Mouse (Mus musculus) midbrain, embryonic 12.5 days (tissue): ENCODE measurements around the gene St6galnac3. TPM values are rescaled to one million over a fixed set of nuclear protein-coding genes. Genes with fewer than 3 reads are reported as not detected.

ENCODE experiments used
- ATAC-seq: fragments of 200-750 bp; cut with Nextera tagmentation; 2 replicates; pipeline ENCODE4 v1.8.0; 2017; ENCODE audit warnings: low read depth, moderate TSS enrichment, moderate library complexity; ENCODE audit not compliant: low FRiP score
- H3K27ac ChIP-seq: fragments of 300-500 bp; sonication (generic); replicated peaks from 2 replicates; pipeline ENCODE4 v1.5.1; 2016; ENCODE audit warnings: mild to moderate bottlenecking
- H3K27me3 ChIP-seq: fragments of 300-500 bp; sonication (generic); 2 replicates; pipeline ENCODE4 v1.6.1; 2016; ENCODE audit warnings: mild to moderate bottlenecking
- H3K36me3 ChIP-seq: fragments of 300-500 bp; sonication (generic); 2 replicates; pipeline ENCODE4 v1.6.1; 2016
- H3K4me1 ChIP-seq: fragments of 300-500 bp; sonication (generic); 2 replicates; pipeline ENCODE4 v1.6.1; 2016
- H3K4me2 ChIP-seq: fragments of 300-500 bp; sonication (generic); replicated peaks from 2 replicates; pipeline ENCODE4 v1.6.1; 2016; ENCODE audit warnings: mild to moderate bottlenecking, moderate library complexity
- H3K4me3 ChIP-seq: fragments of 300-500 bp; sonication (generic); 2 replicates; pipeline ENCODE4 v1.5.1; 2016; ENCODE audit warnings: mild to moderate bottlenecking
- H3K9ac ChIP-seq: fragments of 300-500 bp; sonication (generic); replicated peaks from 2 replicates; pipeline ENCODE4 v1.6.1; 2016; ENCODE audit warnings: mild to moderate bottlenecking, moderate library complexity
- H3K9me3 ChIP-seq: fragments of 300-500 bp; sonication (generic); 2 replicates; pipeline ENCODE4 v1.6.1; 2016; ENCODE audit warnings: mild to moderate bottlenecking
- WGBS: fragments of 180-500 bp; shearing (Covaris S2); methylation state at CpG from one replicate; pipeline ENCODE4 v1.1.7; 2016; 5-methylcytosine and 5-hydroxymethylcytosine counted together
- polyA plus RNA-seq: library from polyadenylated mRNA; unstranded; fragments of >200 nt; fragmentation: Nextera tagmentation; extraction: Ambion mirVana; gene quantifications from 2 replicates; pipeline ENCODE4 v1.2.1, GENCODE M21; 2016

Gene St6galnac3
- polyA plus RNA-seq, 1 experiment from 2014 or later, result 28.5 TPM

DNA sequence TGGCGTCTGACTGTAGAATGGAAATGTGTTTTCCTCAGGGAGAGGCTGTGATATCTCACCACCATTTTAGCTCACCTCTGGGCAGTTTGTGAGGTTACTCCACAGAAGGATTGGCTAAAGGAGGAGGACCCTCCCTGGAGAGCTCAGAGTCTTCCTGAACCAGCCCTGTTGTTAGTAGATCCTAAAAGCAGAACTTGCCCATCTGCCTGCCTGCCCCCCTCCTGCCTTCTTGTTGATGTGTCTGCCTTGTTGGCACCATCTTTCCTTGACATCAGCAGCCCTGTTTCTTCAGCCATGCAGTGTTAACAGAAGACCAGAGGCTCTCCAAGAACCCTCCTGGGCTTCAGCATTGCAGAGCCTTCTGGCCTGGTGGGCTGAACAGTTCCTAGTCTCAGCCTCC, 18.1 kb downstream of the St6galnac3 start:
- H3K4me2 ChIP-seq, result no peak overlapping the region
- H3K4me1 ChIP-seq, result peaks cover 9% of the 10 kb centered on the region; the same call in 1 of the 2 replicates
- H3K36me3 ChIP-seq, result no peaks in the 10 kb centered on the region
- no peak overlapping the region for H3K9ac ChIP-seq
- no peak overlapping the region for H3K4me3 ChIP-seq
- WGBS, result 100% methylated on average over 1 of the region's 1 CpGs
- no peaks in the 10 kb centered on the region for H3K9me3 ChIP-seq
- no peaks in the 10 kb centered on the region for H3K27me3 ChIP-seq
- ATAC-seq, result no peak
- no peak overlapping the region for H3K27ac ChIP-seq

DNA sequence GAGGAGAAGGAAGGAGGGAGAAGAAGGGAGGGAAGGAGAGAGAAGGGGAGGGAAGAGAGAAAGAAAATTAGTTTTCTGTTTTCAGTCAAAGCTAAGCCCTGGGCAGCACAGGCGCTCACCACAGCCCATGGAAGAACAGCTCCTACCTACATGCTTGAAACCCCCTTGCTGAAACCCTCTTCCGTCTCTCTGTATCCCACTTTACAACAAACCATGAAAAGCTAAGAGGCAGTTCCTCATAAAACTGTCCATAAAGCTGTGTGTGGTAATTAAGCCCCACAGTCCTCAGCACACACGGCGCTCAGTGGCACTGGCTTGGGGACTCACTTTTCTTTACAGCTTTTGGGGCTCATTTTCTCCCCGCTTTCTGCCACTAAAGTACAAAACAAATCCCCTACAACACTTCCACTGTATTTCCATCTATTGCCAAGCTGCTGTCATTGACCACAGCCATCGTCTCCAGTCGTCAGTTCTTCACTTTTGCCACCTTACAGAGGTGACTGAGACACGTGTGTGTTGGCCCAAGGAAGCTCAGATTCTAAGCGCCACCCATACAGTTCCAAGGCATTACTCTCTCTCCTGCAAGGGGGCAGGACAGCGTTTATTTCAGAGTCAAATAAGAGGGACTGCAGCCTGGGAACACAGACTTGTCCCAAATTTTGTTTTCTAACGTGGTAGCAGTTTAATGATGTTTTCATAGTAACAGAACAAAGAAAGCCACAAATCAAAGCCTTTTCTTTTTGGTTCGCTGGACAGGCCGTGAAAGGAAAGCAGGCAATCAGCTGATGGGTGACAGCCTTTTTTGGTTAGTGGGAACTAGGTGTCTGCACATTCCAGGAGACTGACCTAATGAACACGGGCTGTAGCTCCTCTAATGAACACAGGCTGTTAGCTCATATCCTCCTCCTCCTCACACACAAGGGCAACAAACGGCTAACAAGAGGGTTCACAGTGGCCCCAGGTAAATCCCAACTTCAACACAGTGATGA, 22.9 kb downstream of the St6galnac3 start:
- no peak for ATAC-seq
- Histone ChIP-seq H3K9me3 (no peaks in the 10 kb centered on the region), H3K9ac (no peak overlapping the region), H3K4me1 (peaks cover 17% of the 10 kb centered on the region), H3K27ac (no peak overlapping the region), H3K36me3 (no peaks in the 10 kb centered on the region), H3K4me3 (no peak overlapping the region), H3K4me2 (no peak overlapping the region), H3K27me3 (no peaks in the 10 kb centered on the region)
- 51% methylated on average over 15 of the region's 15 CpGs for WGBS

DNA sequence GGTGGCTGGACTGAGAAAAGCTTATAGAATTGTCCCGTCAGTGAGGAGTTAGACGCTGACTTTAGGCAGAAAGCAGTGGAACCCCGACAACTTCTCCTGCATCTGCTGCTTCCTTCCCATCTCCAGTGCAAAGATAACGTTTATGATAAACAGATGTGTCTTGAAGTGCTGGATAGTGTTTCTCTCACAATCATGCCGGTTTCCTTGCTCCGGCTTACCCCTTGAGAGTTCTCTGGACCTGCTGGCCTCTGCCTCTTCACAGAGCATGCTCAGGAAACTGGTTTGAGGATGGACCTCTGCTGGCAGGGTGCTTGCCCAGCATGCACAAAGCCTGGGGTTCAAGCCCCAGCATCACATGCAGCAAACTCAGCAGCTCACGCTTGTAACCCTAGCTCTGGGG, 23.8 kb downstream of the St6galnac3 start:
- Histone ChIP-seq H3K9me3 (no peaks in the 10 kb centered on the region), H3K4me2 (no peak overlapping the region), H3K9ac (no peak overlapping the region), H3K4me3 (no peak overlapping the region), H3K27ac (no peak overlapping the region), H3K4me1 (peaks cover 17% of the 10 kb centered on the region), H3K36me3 (no peaks in the 10 kb centered on the region), H3K27me3 (no peaks in the 10 kb centered on the region)
- WGBS, result 75% methylated on average over 7 of the region's 7 CpGs
- ATAC-seq, result no peak

DNA sequence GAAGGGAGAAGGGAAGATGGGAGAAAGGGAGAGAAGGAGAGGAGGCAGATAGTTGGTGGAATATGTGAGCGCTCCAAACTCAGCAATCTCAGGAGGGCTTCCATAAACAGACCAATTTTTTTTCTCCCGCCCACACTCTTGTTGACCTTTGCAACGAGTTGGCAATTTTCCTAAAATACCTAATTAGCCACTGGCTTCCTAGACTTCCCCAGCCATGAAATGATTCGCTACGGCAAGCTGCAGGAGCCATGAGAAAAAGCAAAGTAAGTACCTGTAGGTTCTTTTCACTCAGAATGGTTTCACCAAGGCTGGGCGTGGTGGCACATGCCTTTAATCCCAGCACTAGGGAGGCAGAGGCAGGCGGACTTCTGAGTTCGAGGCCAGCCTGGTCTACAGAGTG, 25.9 kb downstream of the St6galnac3 start:
- Histone ChIP-seq H3K27me3 (no peaks in the 10 kb centered on the region), H3K27ac (no peak overlapping the region), H3K9ac (no peak overlapping the region), H3K36me3 (no peaks in the 10 kb centered on the region), H3K9me3 (no peaks in the 10 kb centered on the region), H3K4me3 (no peak overlapping the region), H3K4me2 (no peak overlapping the region), H3K4me1 (peaks cover 17% of the 10 kb centered on the region)
- ATAC-seq, result no peak
- WGBS, result 90% methylated on average over 8 of the region's 8 CpGs

DNA sequence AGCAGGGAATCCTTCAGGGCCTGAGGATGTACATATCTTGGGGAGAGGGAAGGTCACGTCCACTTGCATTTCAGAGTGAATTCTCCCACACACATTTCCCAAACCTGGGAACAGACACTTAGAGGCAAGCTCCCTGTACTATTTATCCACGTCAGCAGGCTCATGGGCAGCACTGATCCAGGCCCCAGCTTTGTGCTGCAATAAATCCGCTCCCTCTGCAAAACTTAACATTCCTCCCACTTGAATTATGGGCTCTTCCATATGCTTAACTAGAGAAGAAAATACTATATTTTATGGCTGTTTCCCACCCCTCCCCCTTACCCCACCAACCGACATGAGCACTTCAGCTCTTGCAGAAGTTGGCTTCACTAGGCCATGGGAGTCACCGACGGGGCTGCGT, 32.0 kb downstream of the St6galnac3 start:
- no peak overlapping the region for H3K9ac ChIP-seq
- WGBS, result 77% methylated on average over 7 of the region's 7 CpGs
- H3K4me1 ChIP-seq, result peaks cover 7% of the 10 kb centered on the region
- H3K27ac ChIP-seq, result no peak overlapping the region
- H3K4me2 ChIP-seq, result no peak overlapping the region
- no peaks in the 10 kb centered on the region for H3K27me3 ChIP-seq
- no peak overlapping the region for H3K4me3 ChIP-seq
- H3K36me3 ChIP-seq, result no peaks in the 10 kb centered on the region
- no peak for ATAC-seq
- H3K9me3 ChIP-seq, result no peaks in the 10 kb centered on the region

DNA sequence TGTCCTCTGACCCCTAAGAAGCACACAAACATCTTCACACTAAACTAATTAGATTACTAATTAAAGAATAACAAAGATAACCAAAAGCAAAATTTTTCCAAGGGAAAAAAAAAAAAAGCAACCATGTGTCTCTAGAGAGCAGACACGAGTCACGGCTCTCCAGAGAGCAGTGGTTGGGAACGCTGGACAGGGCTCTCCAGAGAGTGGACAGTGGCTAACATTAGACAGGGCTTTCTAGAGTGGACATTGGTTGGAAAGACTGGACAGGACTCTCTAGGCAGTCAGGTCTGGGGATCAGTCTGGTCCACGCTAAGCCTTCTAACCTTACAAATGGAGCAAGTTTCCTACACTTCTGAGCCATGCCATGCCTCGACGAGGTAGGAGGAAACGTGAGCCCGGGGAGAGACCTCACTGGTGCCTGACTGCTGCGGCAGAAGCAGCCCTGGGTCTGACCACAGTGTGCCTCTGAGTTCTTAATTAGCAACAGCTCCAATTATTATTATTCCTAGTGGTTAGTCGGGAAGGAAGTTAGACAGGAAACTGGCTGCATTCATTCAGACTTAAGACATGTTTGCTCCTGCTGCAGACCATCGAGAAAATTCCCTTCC, 32.7 kb downstream of the St6galnac3 start:
- H3K9ac ChIP-seq, result no peak overlapping the region
- 73% methylated on average over 11 of the region's 11 CpGs for WGBS
- peaks cover 2% of the 10 kb centered on the region; the same call in 1 of the 2 replicates for H3K4me1 ChIP-seq
- no peak for ATAC-seq
- no peaks in the 10 kb centered on the region for H3K27me3 ChIP-seq
- H3K36me3 ChIP-seq, result no peaks in the 10 kb centered on the region
- no peak overlapping the region for H3K4me2 ChIP-seq
- H3K4me3 ChIP-seq, result no peak overlapping the region
- H3K27ac ChIP-seq, result no peak overlapping the region
- no peaks in the 10 kb centered on the region for H3K9me3 ChIP-seq

DNA sequence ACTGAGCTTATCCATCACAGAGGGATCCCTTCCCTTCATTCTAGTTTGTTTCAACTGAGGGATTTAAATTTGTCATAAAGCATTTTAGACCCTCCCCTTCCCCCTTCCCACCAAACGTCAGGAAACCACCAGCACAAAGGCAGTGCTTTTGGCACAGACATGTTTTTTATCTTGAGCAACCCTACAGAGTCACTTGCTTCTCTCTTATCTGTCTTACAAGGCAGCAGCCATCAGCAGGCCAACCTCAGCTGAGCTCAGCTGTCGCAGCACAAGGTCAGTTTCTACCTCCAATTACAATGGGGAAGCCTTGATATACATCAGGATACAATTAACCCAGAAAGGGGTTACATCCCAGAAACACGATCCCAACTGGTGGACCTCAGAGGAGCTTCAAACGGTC, 33.4 kb downstream of the St6galnac3 start:
- Histone ChIP-seq H3K4me3 (no peak overlapping the region), H3K27me3 (no peaks in the 10 kb centered on the region), H3K9me3 (no peaks in the 10 kb centered on the region), H3K4me1 (no peaks in the 10 kb centered on the region), H3K4me2 (no peak overlapping the region), H3K36me3 (no peaks in the 10 kb centered on the region), H3K9ac (no peak overlapping the region), H3K27ac (no peak overlapping the region)
- ATAC-seq, result no peak
- 61% methylated on average over 4 of the region's 4 CpGs for WGBS

DNA sequence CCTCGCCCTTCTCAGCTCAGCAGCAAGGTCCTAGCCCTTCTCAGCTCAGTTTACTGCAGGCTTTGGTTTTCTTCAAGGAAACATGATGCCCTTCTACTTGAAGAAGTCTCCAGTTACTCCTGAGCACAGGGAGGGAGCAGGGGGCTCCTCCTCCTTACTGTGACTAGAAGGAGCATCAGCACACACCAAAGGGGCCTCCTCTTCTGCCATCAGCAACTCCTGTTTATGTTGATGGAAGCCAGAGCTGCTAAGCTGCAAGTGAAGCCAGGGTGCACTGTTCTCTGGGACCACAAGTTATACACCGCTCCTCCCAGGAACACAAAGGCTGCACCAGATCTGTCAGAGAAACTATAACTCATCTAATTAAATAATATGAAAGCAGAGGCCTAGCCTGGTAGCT, 34.4 kb downstream of the St6galnac3 start:
- ATAC-seq, result no peak
- no peak overlapping the region for H3K27ac ChIP-seq
- 92% methylated on average over 2 of the region's 2 CpGs for WGBS
- no peaks in the 10 kb centered on the region for H3K9me3 ChIP-seq
- H3K4me3 ChIP-seq, result no peak overlapping the region
- H3K4me1 ChIP-seq, result no peaks in the 10 kb centered on the region
- no peaks in the 10 kb centered on the region for H3K27me3 ChIP-seq
- no peaks in the 10 kb centered on the region for H3K36me3 ChIP-seq
- no peak overlapping the region for H3K4me2 ChIP-seq
- H3K9ac ChIP-seq, result no peak overlapping the region

DNA sequence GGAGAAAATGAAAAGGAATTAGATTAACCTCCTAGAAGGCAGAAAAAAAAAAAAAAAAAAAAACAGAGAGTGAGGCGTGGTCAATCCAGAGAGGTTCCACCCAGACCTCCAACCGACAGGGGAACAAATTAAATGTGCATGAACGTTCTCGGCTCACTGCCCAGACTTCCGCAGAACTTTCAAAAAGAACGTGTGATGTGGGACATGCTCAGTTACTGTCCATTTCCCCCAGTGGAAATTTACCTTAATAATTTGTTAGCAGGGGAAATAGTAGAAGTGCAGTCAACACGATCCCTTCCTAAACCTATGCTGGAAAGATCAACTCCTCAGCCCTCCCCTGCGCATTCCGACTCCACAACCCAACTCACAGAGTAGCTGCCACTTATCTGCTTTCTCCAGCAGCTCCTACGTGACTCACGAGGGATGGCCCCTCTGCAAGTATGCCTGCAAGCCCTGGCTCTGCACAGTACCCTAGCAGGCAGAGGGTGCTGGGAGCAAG, 35.1 kb downstream of the St6galnac3 start:
- ATAC-seq, result no peak
- no peak overlapping the region for H3K4me2 ChIP-seq
- H3K27ac ChIP-seq, result no peak overlapping the region
- no peaks in the 10 kb centered on the region for H3K36me3 ChIP-seq
- H3K9me3 ChIP-seq, result no peaks in the 10 kb centered on the region
- H3K27me3 ChIP-seq, result no peaks in the 10 kb centered on the region
- 68% methylated on average over 11 of the region's 11 CpGs for WGBS
- H3K4me1 ChIP-seq, result no peaks in the 10 kb centered on the region
- no peak overlapping the region for H3K9ac ChIP-seq
- H3K4me3 ChIP-seq, result no peak overlapping the region

DNA sequence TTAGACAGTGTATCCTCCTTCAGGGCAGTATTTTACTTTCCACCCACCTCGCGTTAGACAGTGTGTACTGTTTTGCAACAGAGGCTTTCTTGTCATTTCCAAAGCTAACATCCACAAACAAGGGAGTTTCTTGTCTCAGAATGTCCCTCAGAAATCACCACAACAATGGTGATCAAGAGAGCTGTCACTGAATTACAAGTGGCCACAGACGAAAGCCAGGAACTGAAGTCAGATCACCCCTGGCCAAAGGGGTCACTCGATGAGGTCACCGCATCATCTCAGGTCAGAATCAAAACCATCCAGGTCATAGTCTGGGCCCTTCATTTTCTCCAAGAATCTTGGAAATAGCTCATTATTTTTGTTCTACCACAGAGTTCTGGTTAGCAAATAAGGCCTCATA, 37.1 kb downstream of the St6galnac3 start:
- ATAC-seq, result no peak
- no peak overlapping the region for H3K4me2 ChIP-seq
- H3K36me3 ChIP-seq, result no peaks in the 10 kb centered on the region
- H3K27me3 ChIP-seq, result no peaks in the 10 kb centered on the region
- no peak overlapping the region for H3K9ac ChIP-seq
- 80% methylated on average over 5 of the region's 5 CpGs for WGBS
- no peak overlapping the region for H3K27ac ChIP-seq
- H3K4me3 ChIP-seq, result no peak overlapping the region
- no peaks in the 10 kb centered on the region for H3K4me1 ChIP-seq
- no peaks in the 10 kb centered on the region for H3K9me3 ChIP-seq

DNA sequence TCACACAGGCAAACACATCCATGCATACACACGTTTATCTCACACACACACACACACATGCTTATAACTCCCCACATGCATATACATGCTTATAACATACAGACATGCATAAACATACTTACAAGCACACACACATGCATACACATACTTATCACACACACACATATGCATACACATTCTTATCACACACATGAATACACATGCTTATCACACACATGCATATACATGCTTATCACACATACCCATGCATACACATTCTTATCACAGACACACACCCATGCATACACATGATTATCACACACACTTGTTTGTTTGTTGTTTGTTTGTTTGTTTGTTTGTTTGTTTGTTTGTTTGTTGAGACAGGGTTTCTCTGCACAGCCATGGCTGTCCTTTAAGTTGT, 40.1 kb downstream of the St6galnac3 start:
- ATAC-seq, result no peak
- Histone ChIP-seq H3K27me3 (no peaks in the 10 kb centered on the region), H3K36me3 (no peaks in the 10 kb centered on the region), H3K9ac (no peak overlapping the region), H3K27ac (no peak overlapping the region), H3K4me3 (no peak overlapping the region), H3K4me1 (no peaks in the 10 kb centered on the region), H3K4me2 (no peak overlapping the region), H3K9me3 (no peaks in the 10 kb centered on the region)
- 96% methylated on average over 1 of the region's 1 CpGs for WGBS

DNA sequence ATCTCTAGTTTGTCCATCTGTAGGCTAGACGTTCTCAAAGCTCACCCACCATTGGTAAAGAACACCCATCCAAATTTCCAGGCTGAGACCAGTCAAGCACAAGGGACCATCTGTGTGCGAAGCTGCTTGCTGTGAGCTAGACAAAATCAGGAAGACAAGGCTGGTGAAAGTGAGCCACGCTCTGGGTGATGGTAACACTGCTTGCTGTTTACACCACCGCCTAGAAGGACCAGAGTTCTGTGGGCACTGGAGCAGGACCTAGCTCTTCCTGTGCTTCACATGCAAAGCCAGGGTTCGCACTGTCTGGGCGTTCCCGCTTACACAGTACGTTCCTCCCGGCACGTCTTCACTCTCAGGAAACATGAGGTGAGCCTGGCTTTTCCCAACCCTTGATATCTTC, 42.7 kb downstream of the St6galnac3 start:
- Histone ChIP-seq H3K27ac (no peak overlapping the region), H3K9ac (no peak overlapping the region), H3K4me3 (no peak overlapping the region), H3K9me3 (no peaks in the 10 kb centered on the region), H3K27me3 (0 out of 2 replicates have a peak, but pooled peaks cover 2% of the 10 kb centered on the region), H3K4me1 (no peaks in the 10 kb centered on the region), H3K36me3 (no peaks in the 10 kb centered on the region), H3K4me2 (no peak overlapping the region)
- ATAC-seq, result no peak
- 95% methylated on average over 10 of the region's 10 CpGs for WGBS
